Mouse (Mus musculus) skeletal muscle tissue, adult 2 months (tissue): ENCODE results near the gene Astn1.

ENCODE experiments used
- DNase-seq: peaks from one replicate; pipeline ENCODE4 v3.0.0-alpha.2; 2012; ENCODE audit warnings: low read depth, low spot score

The Astn1 gene

GRCm38 (mm10) chr1:158607201-158607600, 245.1 kb downstream of the Astn1 start:
- no peak for DNase-seq

GRCm38 (mm10) chr1:158615202-158615601, 253.1 kb downstream of the Astn1 start:
- no peak for DNase-seq

- no peak for DNase-seq
These were observed 255.9 kb downstream of the Astn1 start for GRCm38 (mm10) chr1:158617943-158618342.

- DNase-seq: no peak
These were observed 270.9 kb downstream of the Astn1 start for GRCm38 (mm10) chr1:158632935-158633334.

- no peak for DNase-seq
These were observed 271.4 kb downstream of the Astn1 start for GRCm38 (mm10) chr1:158633441-158633840.

GRCm38 (mm10) chr1:158641306-158641705, 279.2 kb downstream of the Astn1 start:
- DNase-seq: no peak

- DNase-seq: no peak
These were observed 280.2 kb downstream of the Astn1 start for GRCm38 (mm10) chr1:158642247-158642646.

GRCm38 (mm10) chr1:158652799-158653198, 290.7 kb downstream of the Astn1 start:
- DNase-seq: no peak

GRCm38 (mm10) chr1:158653808-158654520, 291.9 kb downstream of the Astn1 start:
- DNase-seq: peak; percentile 10

- no peak for DNase-seq
These were observed 292.6 kb downstream of the Astn1 start for GRCm38 (mm10) chr1:158654571-158655205.

GRCm38 (mm10) chr1:158656986-158657385, 294.9 kb downstream of the Astn1 start:
- DNase-seq: no peak

GRCm38 (mm10) chr1:158666001-158666400, 303.9 kb downstream of the Astn1 start:
- no peak for DNase-seq

GRCm38 (mm10) chr1:158669971-158670592, 308.0 kb downstream of the Astn1 start:
- DNase-seq: peak; percentile 17

GRCm38 (mm10) chr1:158687726-158688125, 325.7 kb downstream of the Astn1 start:
- no peak for DNase-seq

- no peak for DNase-seq
These were observed 335.4 kb downstream of the Astn1 start for GRCm38 (mm10) chr1:158697423-158697822.

GRCm38 (mm10) chr1:158697859-158698569, 335.9 kb downstream of the Astn1 start:
- DNase-seq: no peak

GRCm38 (mm10) chr1:158699276-158699675, 337.2 kb downstream of the Astn1 start:
- DNase-seq: peak; percentile 2

GRCm38 (mm10) chr1:158700147-158700546, 338.1 kb downstream of the Astn1 start:
- DNase-seq: no peak

GRCm38 (mm10) chr1:158701336-158701735, 339.3 kb downstream of the Astn1 start:
- DNase-seq: no peak

GRCm38 (mm10) chr1:158713301-158714095, 351.4 kb downstream of the Astn1 start:
- peak; percentile 17 for DNase-seq

GRCm38 (mm10) chr1:158732868-158733496, 370.9 kb downstream of the Astn1 start:
- no peak for DNase-seq
